Mouse (Mus musculus) limb, embryonic 15.5 days (tissue): ENCODE results near the gene Csnk2b. TPM values are rescaled to one million over a fixed set of nuclear protein-coding genes. Genes with fewer than 3 reads are reported as not detected.

Experiments
- ATAC-seq: fragments of 200-750 bp; cut with Nextera tagmentation; 2 replicates; pipeline ENCODE4 v1.8.0; 2017; ENCODE audit warnings: low read depth, moderate TSS enrichment; ENCODE audit not compliant: insufficient number of reproducible peaks, low FRiP score, low TSS enrichment
- H3K27ac ChIP-seq: fragments of 300-500 bp; sonication (generic); 2 replicates; pipeline ENCODE4 v1.5.1; 2015; ENCODE audit warnings: moderate library complexity, mild to moderate bottlenecking, inconsistent platforms
- H3K27me3 ChIP-seq: fragments of 300-500 bp; sonication (generic); 2 replicates; pipeline ENCODE4 v1.6.1; 2015; ENCODE audit warnings: inconsistent platforms
- H3K36me3 ChIP-seq: fragments of 300-500 bp; sonication (generic); 2 replicates; pipeline ENCODE4 v1.6.1; 2015; ENCODE audit warnings: inconsistent platforms
- H3K4me1 ChIP-seq: fragments of 300-500 bp; sonication (generic); 2 replicates; pipeline ENCODE4 v1.6.1; 2015; ENCODE audit warnings: inconsistent platforms
- H3K4me2 ChIP-seq: fragments of 300-500 bp; sonication (generic); 2 replicates; pipeline ENCODE4 v1.6.1; 2015; ENCODE audit warnings: mild to moderate bottlenecking, inconsistent platforms
- H3K4me3 ChIP-seq: fragments of 300-500 bp; sonication (generic); 2 replicates; pipeline ENCODE4 v1.5.1; 2015; ENCODE audit warnings: mild to moderate bottlenecking, inconsistent platforms
- H3K9ac ChIP-seq: fragments of 300-500 bp; sonication (generic); 2 replicates; pipeline ENCODE4 v1.6.1; 2015; ENCODE audit warnings: inconsistent platforms
- H3K9me3 ChIP-seq: fragments of 300-500 bp; sonication (generic); 2 replicates; pipeline ENCODE4 v1.6.1; 2016; ENCODE audit warnings: inconsistent platforms
- WGBS: fragments of 180-500 bp; shearing (Covaris S2); methylation state at CpG from one replicate; pipeline ENCODE4 v1.1.7; 2015; 5-methylcytosine and 5-hydroxymethylcytosine counted together
- polyA plus RNA-seq: library from polyadenylated mRNA; unstranded; fragments of >200 nt; fragmentation: Nextera tagmentation; extraction: Ambion mirVana; gene quantifications from 2 replicates; pipeline ENCODE4 v1.2.1, GENCODE M21; 2015

Csnk2b gene
- 293 and 297 TPM in 2 replicates for polyA plus RNA-seq

DNA sequence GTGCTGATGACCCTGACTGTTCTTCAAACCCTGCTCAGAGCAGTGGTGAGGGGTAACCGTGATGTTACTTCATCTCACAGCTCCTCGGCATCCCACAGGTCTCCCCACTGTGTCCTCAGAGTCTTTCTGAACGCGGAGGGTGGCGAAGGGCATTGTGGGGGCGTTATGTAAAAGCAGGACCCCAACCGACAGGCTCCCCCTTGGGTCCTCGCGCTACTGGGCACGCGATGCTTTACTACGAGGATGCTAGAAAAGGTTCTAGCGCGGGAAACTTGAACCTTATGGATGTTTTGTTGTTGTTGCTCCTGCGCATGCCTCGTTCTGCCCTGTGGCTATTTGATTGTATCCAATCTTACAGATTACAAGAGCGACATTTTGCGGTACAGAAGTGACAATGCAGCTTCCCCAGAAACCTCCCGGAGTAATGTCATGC is at the start of gene Csnk2b:
Gene Csnk2b, minus strand, starts transcription at position 183 of the 433 bp plus-strand sequence.
- Histone ChIP-seq H3K9me3 (no peaks in the 10 kb centered on the region), H3K4me3 (peak within 1 kb of the TSS; percentile 87), H3K9ac (peak within 1 kb of the TSS; percentile 94), H3K27me3 (no peaks in the 10 kb centered on the region), H3K36me3 (peaks cover 39% of the 10 kb centered on the region), H3K4me1 (peaks cover 34% of the 10 kb centered on the region), H3K4me2 (peak within 1 kb of the TSS; percentile 90), H3K27ac (peak within 1 kb of the TSS; percentile 93)
- WGBS: under 1% methylated on average over 19 of the region's 19 CpGs
- no peak for ATAC-seq

DNA sequence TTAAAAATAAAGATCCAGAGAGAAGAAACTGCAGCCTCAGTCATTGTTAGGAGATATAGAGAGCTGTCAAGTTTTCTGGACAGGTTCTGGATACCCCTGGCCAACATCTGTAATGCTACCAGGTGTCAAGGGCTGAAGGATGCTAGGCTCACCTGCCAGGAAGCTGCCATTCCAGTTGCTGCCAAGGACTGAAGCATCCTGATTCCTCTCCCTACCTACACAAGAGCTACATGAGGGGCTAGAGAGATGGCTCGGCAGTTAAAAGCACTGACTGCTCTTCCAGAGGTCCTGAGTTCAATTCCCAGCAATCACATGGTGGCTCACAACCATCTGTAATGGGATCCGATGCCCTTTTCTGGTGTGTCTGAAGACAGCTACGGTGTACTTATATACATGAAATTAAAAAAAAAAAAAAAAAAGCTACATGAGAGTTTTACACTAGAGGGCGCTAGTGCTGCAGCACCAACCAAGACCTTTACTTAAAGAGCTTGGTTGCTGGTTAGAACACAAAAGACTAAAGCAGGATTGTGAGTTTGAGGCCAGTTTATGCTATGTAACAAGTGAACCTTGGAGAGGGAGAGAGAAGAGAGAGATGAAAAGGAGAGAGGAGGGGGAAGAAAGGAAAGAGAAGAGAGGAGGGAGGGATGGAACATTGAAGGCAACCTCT is 46.8 kb upstream of the Csnk2b start:
- Histone ChIP-seq H3K9ac (no peak overlapping the region), H3K4me1 (peaks cover 12% of the 10 kb centered on the region; the same call in 1 of the 2 replicates), H3K4me3 (no peak overlapping the region), H3K9me3 (no peaks in the 10 kb centered on the region), H3K4me2 (no peak overlapping the region), H3K27ac (no peak overlapping the region), H3K27me3 (no peaks in the 10 kb centered on the region), H3K36me3 (no peaks in the 10 kb centered on the region)
- WGBS: 18% methylated on average over 4 of the region's 4 CpGs
- no peak for ATAC-seq

DNA sequence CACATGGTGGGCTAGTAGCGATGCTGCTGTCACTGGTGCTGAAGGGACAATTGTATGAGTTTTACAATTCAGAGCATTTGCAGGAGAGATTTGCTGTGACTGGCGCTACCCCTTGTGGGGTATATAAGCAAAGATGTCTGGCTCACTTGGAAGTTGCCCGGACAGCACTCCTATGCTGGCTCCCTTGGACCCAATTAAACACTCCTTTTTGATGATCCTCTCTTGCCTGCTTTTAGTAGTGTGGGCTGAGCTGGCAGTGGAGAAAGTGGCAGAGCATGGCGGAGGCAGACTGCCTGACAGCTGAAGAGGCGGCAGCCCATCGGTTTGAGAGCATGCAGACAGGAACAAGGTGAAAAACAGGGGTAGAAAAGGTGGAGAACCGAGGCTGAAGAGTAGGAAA is 45.9 kb upstream of the Csnk2b start:
- ATAC-seq: no peak
- no peak overlapping the region for H3K4me2 ChIP-seq
- no peak overlapping the region for H3K4me3 ChIP-seq
- no peaks in the 10 kb centered on the region for H3K9me3 ChIP-seq
- H3K27ac ChIP-seq: no peak overlapping the region
- H3K27me3 ChIP-seq: no peaks in the 10 kb centered on the region
- no peaks in the 10 kb centered on the region for H3K36me3 ChIP-seq
- 86% methylated on average over 7 of the region's 7 CpGs for WGBS
- no peak overlapping the region for H3K9ac ChIP-seq
- H3K4me1 ChIP-seq: peaks cover 15% of the 10 kb centered on the region

DNA sequence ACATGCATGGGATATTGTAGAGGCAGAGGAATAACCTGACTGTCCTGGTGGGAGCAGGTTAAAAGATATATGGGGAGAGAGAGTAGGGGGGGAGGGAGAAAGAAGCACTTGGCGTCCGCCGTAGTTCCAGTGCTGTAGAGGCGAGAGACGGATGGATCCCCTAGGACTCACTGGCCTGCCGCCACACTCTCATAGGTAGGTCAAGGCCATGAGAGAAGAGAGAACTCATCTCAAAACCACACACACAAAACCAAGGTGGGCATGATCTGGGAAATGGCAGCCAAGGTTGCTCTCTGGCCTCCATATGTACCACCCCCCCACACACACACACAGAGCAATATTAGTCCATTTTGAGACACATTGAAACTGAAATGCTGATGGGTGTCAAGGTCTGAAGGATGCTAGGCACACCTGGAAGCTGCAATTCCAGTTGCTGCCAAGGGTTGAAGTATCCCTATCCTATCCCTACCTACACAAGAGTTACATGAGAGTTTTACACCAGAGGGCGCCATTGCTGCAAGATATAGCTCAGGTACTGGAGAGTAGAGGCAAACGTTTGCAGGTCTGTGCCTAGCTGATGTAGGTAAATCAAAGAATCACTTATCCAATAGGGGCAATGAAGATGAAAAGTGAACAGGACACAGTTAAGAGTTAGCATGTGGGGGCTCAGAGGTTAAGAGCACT is 44.6 kb upstream of the Csnk2b start:
- no peak overlapping the region for H3K9ac ChIP-seq
- H3K4me2 ChIP-seq: no peak overlapping the region
- H3K4me3 ChIP-seq: no peak overlapping the region
- no peaks in the 10 kb centered on the region for H3K27me3 ChIP-seq
- WGBS: 69% methylated on average over 8 of the region's 8 CpGs
- peak overlapping the region; percentile 99; the same call in 1 of the 2 replicates for H3K27ac ChIP-seq
- peaks cover 10% of the 10 kb centered on the region for H3K36me3 ChIP-seq
- H3K4me1 ChIP-seq: peaks cover 28% of the 10 kb centered on the region
- no peaks in the 10 kb centered on the region for H3K9me3 ChIP-seq
- ATAC-seq: no peak

DNA sequence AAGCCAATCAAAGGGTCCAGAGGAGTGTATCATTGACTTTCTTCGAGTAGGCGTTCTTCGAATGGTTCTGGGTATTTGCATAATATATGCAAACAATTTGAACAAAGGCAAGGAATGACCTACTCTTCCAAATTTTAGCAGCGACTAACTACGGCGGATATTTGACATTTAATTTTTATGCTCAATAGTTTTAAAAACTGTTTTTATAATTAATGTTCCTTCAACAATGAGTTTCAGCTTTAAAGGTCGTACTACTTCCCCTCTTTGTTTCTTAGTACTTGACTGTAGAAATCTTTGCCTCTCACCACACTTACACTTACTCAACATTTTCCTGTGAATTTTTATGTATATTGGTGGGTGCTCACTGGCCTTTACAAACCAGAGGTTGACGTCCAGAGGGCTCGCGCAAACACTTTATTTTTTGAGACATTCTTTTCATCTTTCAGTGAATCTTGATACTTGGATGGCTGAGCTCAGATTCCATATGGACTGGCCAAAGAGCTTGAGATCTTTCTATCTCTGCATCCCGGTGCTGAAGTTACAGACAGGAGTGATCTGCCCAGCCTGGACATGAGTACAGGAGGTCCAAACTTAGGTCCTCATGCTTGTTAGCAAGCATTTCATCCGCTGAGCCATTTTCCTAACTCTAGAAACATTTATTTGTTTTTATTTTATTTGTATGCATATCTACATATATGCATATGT is 43.8 kb upstream of the Csnk2b start:
- ATAC-seq: no peak
- H3K4me2 ChIP-seq: peak overlapping the region; percentile 48
- H3K4me1 ChIP-seq: peaks cover 35% of the 10 kb centered on the region
- peak overlapping the region; percentile 99 for H3K27ac ChIP-seq
- no peaks in the 10 kb centered on the region for H3K27me3 ChIP-seq
- H3K4me3 ChIP-seq: peak overlapping the region; percentile 100
- peak overlapping the region; percentile 39; the same call in 1 of the 2 replicates for H3K9ac ChIP-seq
- WGBS: 19% methylated on average over 12 of the region's 12 CpGs
- H3K9me3 ChIP-seq: no peaks in the 10 kb centered on the region
- H3K36me3 ChIP-seq: peaks cover 18% of the 10 kb centered on the region

DNA sequence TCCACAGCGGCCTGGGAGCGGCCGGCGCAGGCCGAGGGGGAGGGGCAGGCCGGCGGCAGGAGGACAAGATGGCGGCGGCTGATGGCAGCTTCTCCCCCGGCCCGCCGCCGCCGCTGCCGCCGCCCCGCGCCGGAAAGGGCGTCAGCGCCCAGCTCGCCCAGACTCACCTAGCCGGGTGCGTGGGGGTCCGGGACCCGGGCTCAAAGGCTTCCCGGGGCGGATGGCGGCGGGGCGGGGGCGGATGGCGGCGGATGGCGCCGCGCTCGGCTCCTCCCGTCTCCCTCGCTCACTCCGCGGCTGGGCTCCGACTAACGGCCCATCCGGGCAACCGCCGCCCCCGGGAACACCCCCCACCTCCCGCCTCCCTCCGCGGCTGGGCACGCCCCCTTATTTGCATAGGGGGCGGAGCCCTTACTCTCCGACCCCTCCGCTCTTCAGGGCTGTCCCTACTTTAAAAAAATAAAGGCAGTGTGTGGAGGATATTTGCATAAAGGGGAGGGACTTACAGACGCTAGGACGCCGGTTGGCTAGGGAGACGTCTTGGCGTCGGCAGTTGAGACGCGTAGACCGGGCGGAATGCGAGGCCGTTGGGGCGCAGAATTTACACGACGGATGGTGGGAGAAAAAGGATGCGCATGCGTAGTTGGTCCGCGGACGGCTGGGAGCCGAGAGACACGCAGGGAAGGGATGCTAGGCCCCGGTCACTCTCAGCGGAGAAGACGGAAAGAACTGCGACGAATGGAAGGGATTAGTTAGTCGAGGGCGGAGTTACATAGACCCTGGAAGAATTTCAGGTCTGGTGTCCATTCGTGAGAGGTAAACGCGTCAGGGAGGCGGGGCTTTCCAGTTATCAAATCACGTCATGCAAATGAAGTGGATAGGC is 43.0 kb upstream of the Csnk2b start, which contains the start of gene Prrc2a:
Gene Prrc2a, minus strand, starts transcription at position 330 of the 883 bp plus-strand sequence.
- Histone ChIP-seq H3K36me3 (peaks cover 26% of the 10 kb centered on the region), H3K4me1 (peaks cover 35% of the 10 kb centered on the region), H3K9ac (peak within 1 kb of the TSS; percentile 100), H3K27ac (peak within 1 kb of the TSS; percentile 99), H3K4me2 (peak within 1 kb of the TSS; percentile 74), H3K4me3 (peak within 1 kb of the TSS; percentile 100), H3K9me3 (no peaks in the 10 kb centered on the region), H3K27me3 (no peaks in the 10 kb centered on the region)
- under 1% methylated on average over 67 of the region's 89 CpGs for WGBS
- ATAC-seq: peak; percentile 97

DNA sequence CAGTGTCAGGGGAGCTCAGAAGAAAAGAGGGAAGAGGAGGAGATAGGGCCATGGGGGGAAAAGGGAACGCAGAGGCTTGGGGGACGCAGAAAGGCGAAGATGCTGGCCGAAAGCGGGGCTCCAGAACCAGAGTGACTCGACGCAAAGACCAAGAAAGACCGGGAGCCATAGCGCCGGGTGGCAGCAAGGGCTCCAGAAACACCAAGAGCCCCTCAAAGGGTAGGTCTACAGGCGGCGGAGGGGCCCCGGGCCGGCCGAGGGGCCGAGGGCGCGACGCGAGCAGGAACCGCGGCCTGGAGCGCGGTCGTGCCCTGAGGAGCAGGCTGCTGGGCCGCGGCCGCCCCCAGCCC is 42.3 kb upstream of the Csnk2b start:
- Histone ChIP-seq H3K27ac (peak overlapping the region; percentile 96), H3K9me3 (no peaks in the 10 kb centered on the region), H3K4me2 (peak overlapping the region; percentile 74), H3K4me1 (peaks cover 35% of the 10 kb centered on the region), H3K9ac (peak overlapping the region; percentile 100), H3K36me3 (peaks cover 33% of the 10 kb centered on the region), H3K27me3 (no peaks in the 10 kb centered on the region), H3K4me3 (peak overlapping the region; percentile 100)
- 0% methylated on average over 25 of the region's 28 CpGs for WGBS
- no peak for ATAC-seq

DNA sequence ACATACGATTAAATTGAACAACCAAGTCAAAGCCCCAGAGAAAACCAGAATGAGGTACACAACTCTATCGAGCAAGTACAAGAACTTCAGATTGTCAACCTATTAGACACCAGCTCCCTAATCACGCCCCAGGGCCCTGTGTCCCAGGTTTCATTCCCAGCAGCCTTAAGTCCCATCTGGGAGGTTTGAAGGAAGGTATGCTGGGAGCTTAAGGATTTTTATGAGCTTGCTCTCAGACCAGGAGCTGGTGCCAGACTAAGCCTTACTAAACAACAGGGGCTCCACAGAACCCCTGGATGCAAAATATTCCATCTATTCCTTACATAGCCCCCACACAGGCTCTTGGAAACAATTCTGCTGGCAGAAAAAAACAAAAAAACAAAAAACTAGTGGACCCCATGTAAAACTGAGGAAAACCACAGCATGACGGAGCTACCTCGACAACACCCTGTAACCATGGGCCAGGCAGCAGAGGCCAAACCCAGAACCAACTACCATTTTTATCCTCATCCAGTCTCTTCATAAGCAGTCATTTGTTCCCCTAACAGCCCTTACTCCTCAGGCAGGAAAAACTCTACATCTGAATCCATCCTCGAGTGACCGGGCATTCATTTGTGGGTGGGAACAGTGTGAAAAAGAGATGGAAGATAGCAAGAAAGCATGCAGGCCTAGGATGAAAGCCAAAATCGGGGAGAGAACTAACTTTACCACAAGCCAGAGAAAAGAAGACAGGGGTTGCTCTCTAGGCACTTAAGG is 41.7 kb upstream of the Csnk2b start:
- Histone ChIP-seq H3K27me3 (no peaks in the 10 kb centered on the region), H3K36me3 (peaks cover 39% of the 10 kb centered on the region), H3K4me2 (peak overlapping the region; percentile 74), H3K9me3 (no peaks in the 10 kb centered on the region), H3K9ac (peak overlapping the region; percentile 100), H3K27ac (peak overlapping the region; percentile 96), H3K4me3 (peak overlapping the region; percentile 100), H3K4me1 (peaks cover 35% of the 10 kb centered on the region)
- 5% methylated on average over 8 of the region's 8 CpGs for WGBS
- no peak for ATAC-seq

DNA sequence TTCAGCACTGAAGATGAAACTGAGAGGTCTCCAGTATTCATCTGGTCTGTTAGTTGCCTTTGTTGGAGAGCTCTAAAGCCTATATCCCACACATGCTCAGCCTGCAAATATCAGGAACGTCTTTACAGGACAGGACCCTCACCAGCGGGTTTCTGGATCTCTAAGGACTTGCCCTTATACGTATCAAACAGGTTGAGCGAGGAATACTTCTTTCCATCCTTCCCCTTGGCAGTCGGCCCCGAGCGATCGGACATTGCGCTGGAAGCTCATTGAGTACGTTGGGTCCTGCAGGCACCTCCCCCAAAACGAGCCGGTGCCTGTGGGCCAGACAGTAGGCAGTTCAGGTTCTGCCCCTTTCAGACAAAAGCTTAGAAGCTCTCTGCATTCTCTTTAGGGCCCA is 40.9 kb upstream of the Csnk2b start:
- H3K4me3 ChIP-seq: peak overlapping the region; percentile 100
- peak overlapping the region; percentile 100; the same call in 1 of the 2 replicates for H3K9ac ChIP-seq
- ATAC-seq: no peak
- WGBS: 42% methylated on average over 12 of the region's 12 CpGs
- peaks cover 47% of the 10 kb centered on the region for H3K36me3 ChIP-seq
- H3K27ac ChIP-seq: no peak overlapping the region
- H3K4me1 ChIP-seq: peaks cover 35% of the 10 kb centered on the region
- H3K4me2 ChIP-seq: peak overlapping the region; percentile 74
- no peaks in the 10 kb centered on the region for H3K27me3 ChIP-seq
- H3K9me3 ChIP-seq: no peaks in the 10 kb centered on the region

DNA sequence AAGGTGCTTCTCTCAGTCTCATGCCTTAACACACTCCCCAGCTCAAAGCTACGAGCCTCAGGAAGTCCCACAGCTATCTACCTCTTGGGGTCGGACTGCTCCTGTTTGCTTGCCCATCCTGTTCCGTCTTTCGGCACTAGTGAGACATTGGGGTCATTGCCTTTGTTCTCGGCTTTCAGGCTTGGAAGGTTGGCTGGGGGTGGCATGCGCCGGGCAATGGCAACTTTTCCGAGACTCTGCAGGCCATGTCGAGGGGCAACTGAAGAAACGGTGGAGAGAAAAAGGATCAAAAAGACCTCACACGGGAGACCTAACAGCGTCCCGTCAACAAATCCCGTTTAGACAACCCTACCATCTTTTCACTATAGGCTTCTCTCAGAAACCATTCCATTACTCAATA is 40.3 kb upstream of the Csnk2b start:
- peaks cover 53% of the 10 kb centered on the region for H3K36me3 ChIP-seq
- 77% methylated on average over 14 of the region's 14 CpGs for WGBS

More for the DNA sequence above, 40.3 kb upstream of the Csnk2b start:
- ATAC-seq: no peak
- Histone ChIP-seq H3K27ac (no peak overlapping the region), H3K9ac (0 out of 2 replicates have a peak overlapping the region, but pooled peaks have one; percentile 100), H3K4me2 (peak overlapping the region; percentile 74), H3K4me1 (peaks cover 35% of the 10 kb centered on the region), H3K27me3 (no peaks in the 10 kb centered on the region), H3K4me3 (0 out of 2 replicates have a peak overlapping the region, but pooled peaks have one; percentile 100), H3K9me3 (no peaks in the 10 kb centered on the region)
